Mouse (Mus musculus): ENCODE results near the gene Art2b.

DNA sequence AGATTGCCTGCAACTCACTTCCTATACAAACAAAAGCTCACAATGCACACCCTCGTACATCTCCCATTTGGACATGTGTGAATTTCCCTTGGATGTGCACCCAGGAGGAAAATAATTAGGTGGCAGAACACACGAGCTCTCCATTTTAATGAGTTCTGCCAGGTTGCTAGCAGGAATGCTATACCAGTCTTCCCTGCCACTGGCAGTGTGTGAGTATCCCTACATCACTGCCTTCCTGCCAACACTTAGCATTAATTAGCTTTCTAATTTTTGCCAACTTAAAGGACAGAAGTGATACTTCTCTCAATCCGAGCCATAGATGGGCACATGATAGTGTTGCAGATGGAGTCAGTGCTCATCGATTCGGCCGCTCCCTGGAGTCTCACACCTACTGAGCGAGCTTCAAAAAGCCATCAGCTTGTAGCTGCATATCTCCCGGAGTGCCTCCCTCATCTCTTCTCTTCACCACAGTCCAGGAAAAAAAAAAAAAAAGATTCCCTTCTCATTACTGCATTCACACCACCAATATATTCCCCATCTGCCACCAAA lies 48.3 kb upstream of the Art2b start:
- TF ChIP-seq NRF1 (IDR thresholded peaks at IDR 0.05; ENCODE audit: low read depth, low read length): no peak
- TF ChIP-seq CTCF (conservative IDR thresholded peaks at IDR 0.05 in 1 of 2, IDR thresholded peaks at IDR 0.05 in 1 of 2; ENCODE audit: low read depth in 2 of 2, low read length in 2 of 2): no peak
- no peak for TF ChIP-seq MAFK (IDR thresholded peaks at IDR 0.05; ENCODE audit: insufficient replicate concordance, low read length)
- no peak for TF ChIP-seq CHD1 (IDR thresholded peaks at IDR 0.05; ENCODE audit: low read depth, low read length)
- TF ChIP-seq JUND (conservative IDR thresholded peaks at IDR 0.05; ENCODE audit: low read depth, low read length): no peak
